Mouse (Mus musculus): ENCODE measurements around the gene Dnah7a. TPM values are rescaled to one million over a fixed set of nuclear protein-coding genes. Genes with fewer than 3 reads are reported as not detected.
"Not testable (repeated sequence)": the region's sequence is repeated elsewhere in the genome, so short reads cannot be mapped to it uniquely, and the experiment has no call there.

The Dnah7a gene
- polyA plus RNA-seq, 1 experiment from 2014 or later = 3.5 TPM

DNA sequence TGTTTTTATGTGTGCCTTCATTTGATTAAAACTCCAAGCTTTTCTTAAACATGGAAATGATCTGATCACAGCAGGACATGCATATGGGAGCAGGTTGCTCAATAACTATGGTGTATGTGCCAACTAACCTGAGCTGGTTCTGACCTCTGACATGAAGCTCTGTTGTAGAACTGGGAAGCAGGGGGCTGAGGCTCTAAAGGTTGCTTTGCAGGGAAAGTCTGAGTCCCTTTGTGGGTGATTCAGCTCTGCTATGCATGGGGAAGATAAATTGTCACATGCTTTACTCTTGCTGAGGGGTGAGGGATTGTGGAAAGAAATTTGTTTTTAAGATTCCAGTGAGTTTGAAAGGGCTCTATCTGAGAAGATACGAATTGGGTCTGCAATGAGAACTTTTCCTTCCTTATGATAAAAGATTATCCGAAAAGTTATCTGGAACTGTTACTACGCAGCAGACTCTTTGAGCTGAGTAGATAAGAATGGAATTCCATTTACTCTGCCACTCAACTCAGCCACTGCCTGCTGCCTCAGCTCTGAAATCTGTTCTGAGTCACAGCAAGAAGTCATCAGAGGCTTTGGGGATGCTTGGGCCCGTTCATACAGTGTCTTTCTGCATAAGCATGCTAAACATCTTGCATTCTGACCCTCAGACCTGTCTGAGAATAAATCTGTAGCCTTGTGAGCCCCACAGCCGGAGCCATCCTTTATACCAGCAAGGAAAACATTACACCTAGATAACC, 22.1 kb upstream of the Dnah7a start:
- no peaks in the 10 kb centered on the region for H3K4me1 ChIP-seq
- H3K4me2 ChIP-seq = no peak overlapping the region
- ATAC-seq (ENCODE audit: insufficient number of reproducible peaks, insufficient read depth, low FRiP score, low TSS enrichment, low read depth) = no peak
- H3K9me3 ChIP-seq = no peaks in the 10 kb centered on the region
- H3K27me3 ChIP-seq = no peaks in the 10 kb centered on the region
- H3K9ac ChIP-seq = no peak overlapping the region
- no peak overlapping the region for H3K27ac ChIP-seq
- WGBS = 78% methylated on average over 5 of the region's 5 CpGs
- H3K4me3 ChIP-seq = no peak overlapping the region
- no peaks in the 10 kb centered on the region for H3K36me3 ChIP-seq

DNA sequence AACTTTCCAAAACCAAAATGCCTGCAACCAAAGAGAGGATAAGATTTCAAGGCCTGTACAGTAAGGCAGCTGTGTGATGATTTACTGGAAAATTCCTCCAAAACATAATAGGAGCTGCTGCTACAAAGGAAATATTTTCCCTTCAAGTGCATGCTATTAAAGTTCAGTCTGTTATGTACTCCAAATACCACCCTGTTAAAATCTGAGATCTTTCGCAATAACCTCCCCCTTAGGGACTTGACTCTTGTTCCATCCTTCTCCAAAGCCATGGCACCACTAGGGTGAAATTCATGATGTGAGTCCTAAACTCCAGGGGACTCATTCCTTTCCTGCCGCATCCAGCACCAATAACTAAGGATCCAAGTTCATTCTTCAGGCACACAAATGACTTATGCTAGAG, 20.3 kb upstream of the Dnah7a start:
- no peak overlapping the region for H3K27ac ChIP-seq
- 81% methylated on average over 2 of the region's 2 CpGs for WGBS
- no peak overlapping the region for H3K4me3 ChIP-seq
- H3K9ac ChIP-seq = no peak overlapping the region
- H3K27me3 ChIP-seq = no peaks in the 10 kb centered on the region
- no peak for ATAC-seq (ENCODE audit: insufficient number of reproducible peaks, insufficient read depth, low FRiP score, low TSS enrichment, low read depth)
- H3K4me1 ChIP-seq = no peaks in the 10 kb centered on the region
- H3K4me2 ChIP-seq = no peak overlapping the region
- no peaks in the 10 kb centered on the region for H3K9me3 ChIP-seq
- no peaks in the 10 kb centered on the region for H3K36me3 ChIP-seq

DNA sequence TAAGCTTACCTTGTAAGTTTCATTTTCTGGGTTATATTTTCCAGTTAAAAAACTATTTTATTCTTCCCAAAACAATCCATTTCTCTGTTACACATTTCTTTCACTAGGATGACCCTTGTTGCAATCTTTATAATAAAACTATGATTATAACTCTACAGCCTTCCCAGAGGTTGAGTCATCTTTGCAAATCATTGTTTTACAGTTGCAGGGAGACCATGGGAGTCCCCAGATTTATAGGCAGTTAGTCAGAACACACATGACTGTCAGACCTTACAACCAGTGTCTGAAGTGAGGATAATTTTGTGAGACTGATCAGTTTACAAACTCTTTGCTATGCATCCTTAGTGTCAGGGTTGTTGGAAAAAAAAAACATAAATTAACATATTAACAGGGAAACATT, 14.8 kb upstream of the Dnah7a start:
- no peaks in the 10 kb centered on the region for H3K4me1 ChIP-seq
- H3K4me2 ChIP-seq = no peak overlapping the region
- H3K9ac ChIP-seq = no peak overlapping the region
- no peaks in the 10 kb centered on the region for H3K27me3 ChIP-seq
- no peak overlapping the region for H3K27ac ChIP-seq
- H3K36me3 ChIP-seq = no peaks in the 10 kb centered on the region
- no peak overlapping the region for H3K4me3 ChIP-seq
- no peak for ATAC-seq (ENCODE audit: insufficient number of reproducible peaks, insufficient read depth, low FRiP score, low TSS enrichment, low read depth)
- no peaks in the 10 kb centered on the region for H3K9me3 ChIP-seq

DNA sequence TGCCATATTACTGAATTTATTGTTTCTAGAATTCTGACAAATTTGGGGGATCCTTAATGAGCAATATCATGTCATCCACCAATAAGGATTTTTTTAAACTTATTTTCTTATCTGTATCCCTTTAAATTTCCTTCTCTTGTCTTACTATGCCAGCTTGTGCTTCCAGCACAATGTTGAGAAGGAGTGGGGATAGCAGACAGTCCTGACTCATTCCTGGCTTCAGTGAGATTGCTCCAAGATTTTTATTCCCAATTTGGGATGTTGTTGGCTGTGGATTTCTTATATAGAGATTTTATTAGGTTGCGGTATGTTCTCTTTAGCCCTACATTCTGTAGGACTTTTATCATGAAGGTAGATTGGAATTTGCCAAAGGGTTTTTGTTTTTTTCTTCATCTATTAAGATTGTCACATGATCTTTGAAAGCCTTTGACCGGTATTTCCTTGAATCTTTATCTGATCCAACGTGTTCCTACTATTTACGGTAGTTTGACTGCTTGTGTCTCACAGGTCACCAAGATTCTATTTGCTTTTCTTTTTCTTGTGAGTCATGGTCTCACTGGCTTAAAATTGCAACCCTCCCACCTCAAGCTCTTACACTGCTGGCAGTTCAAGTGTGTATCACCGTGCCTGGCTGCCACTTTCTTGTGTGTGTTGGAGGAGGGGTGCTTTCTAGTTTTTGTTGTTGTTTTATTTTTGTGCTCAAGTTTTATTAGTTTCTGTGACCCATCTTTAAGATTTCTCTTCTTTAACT, 14.2 kb upstream of the Dnah7a start:
- H3K9me3 ChIP-seq = no peaks in the 10 kb centered on the region
- 65% methylated on average over 5 of the region's 5 CpGs for WGBS
- H3K27me3 ChIP-seq = no peaks in the 10 kb centered on the region
- H3K4me2 ChIP-seq = no peak overlapping the region
- no peak overlapping the region for H3K4me3 ChIP-seq
- H3K36me3 ChIP-seq = no peaks in the 10 kb centered on the region
- H3K9ac ChIP-seq = no peak overlapping the region
- no peak for ATAC-seq (ENCODE audit: insufficient number of reproducible peaks, insufficient read depth, low FRiP score, low TSS enrichment, low read depth)
- no peaks in the 10 kb centered on the region for H3K4me1 ChIP-seq
- H3K27ac ChIP-seq = no peak overlapping the region

DNA sequence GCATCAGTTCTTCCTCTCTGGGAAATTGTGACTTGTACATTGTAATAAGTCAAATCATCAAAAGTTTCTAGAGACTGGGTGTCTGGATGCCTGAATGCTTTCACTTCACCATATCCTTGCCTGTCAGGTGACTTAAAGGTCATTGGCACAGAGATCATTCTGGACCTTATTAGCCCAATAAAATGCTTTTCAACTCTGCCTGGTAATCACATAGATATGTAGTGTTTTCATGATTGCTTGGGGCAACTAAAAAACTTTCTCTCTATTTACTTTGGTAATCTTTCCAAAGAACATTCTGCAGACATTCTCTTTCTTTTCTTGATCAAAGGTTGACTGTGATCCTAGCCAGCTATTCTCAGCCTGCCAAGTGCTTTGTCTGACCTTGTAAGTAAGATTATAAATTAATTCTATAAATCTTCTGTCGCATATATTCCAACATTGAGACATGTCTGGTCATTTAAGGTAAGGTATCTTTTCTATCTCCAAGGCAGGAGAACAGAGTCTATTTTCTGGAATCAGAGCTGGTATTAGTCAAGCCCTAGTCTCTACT, 9.5 kb upstream of the Dnah7a start:
- Histone ChIP-seq H3K9me3 (no peaks in the 10 kb centered on the region), H3K36me3 (no peaks in the 10 kb centered on the region), H3K4me2 (no peak overlapping the region), H3K27me3 (no peaks in the 10 kb centered on the region), H3K4me3 (no peak overlapping the region), H3K9ac (no peak overlapping the region), H3K27ac (no peak overlapping the region), H3K4me1 (peaks cover 3% of the 10 kb centered on the region; the same call in 1 of the 2 replicates)
- ATAC-seq (ENCODE audit: insufficient number of reproducible peaks, insufficient read depth, low FRiP score, low TSS enrichment, low read depth) = no peak
- 79% methylated on average over 1 of the region's 1 CpGs for WGBS

DNA sequence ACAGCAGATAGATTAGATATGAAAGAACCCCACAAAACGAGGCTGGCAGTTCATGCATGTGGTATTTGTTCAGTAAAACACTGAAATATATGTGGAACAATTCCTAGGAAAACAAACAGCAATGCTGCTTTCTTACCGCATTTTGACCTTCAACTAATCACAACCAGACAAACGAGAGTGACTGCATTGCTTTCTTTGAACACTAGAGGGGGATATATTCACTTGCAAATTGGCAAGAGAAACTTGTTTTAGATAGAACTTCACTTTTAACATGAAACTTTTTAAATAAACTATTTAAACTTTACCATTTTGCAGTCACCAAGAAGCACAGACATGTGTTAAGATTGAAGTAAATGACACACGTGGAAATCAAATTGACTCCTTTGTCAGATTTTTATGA, 8.9 kb upstream of the Dnah7a start:
- Histone ChIP-seq H3K36me3 (no peaks in the 10 kb centered on the region), H3K4me1 (peaks cover 3% of the 10 kb centered on the region; the same call in 1 of the 2 replicates), H3K9ac (no peak overlapping the region), H3K9me3 (no peaks in the 10 kb centered on the region), H3K27me3 (no peaks in the 10 kb centered on the region), H3K4me2 (no peak overlapping the region), H3K27ac (0 out of 2 replicates have a peak overlapping the region, but pooled peaks have one; percentile 34), H3K4me3 (no peak overlapping the region)
- 2% methylated on average over 4 of the region's 4 CpGs for whole genome bisulfite sequencing
- ATAC-seq (ENCODE audit: insufficient number of reproducible peaks, insufficient read depth, low FRiP score, low TSS enrichment, low read depth) = no peak

DNA sequence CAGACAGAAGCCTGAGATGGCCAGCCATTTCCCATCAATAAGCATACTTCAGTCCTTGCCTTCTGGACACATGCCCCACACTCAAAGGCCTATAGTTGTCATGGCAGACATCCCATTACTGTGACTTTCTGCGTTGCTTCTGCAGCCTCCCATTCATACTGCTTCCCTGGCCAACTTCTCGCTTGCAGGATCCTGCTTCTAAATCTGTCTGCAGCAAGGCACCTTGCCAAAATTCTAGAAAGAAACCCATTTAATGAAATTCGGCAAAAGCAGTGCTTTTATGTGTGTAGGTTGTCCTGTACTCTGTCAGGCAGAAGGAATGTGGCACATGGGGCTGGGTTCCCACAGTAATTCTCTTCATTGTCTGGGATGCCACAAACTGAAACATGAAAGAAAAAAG, 6.8 kb upstream of the Dnah7a start:
- not testable (repeated sequence) for H3K4me2 ChIP-seq; H3K27ac ChIP-seq; H3K4me3 ChIP-seq; H3K9me3 ChIP-seq; H3K36me3 ChIP-seq; H3K27me3 ChIP-seq; H3K4me1 ChIP-seq; H3K9ac ChIP-seq; ATAC-seq (ENCODE audit: insufficient number of reproducible peaks, insufficient read depth, low FRiP score, low TSS enrichment, low read depth)
- 26% methylated on average over 3 of the region's 3 CpGs for WGBS

DNA sequence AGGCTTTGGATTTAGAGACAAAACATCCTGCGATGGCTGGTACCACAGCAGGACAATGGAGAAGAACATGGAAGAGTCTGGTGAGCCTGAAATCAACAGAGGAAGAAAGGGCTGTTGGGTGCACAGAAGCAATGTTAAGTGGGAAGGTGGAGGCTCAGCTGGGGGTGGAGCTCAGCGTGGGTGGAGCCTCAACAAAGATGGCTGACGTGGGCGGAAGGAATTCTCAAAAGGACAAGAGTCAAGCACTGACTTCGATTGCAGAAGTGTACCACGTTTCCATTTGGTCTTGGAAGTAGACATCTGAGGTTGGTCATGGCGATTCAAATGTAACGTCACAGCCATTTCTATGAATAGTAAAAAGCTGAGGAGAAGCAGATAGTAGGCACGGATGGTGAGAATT, 4.5 kb upstream of the Dnah7a start:
- Histone ChIP-seq H3K9me3 (no peaks in the 10 kb centered on the region), H3K9ac (no peak overlapping the region), H3K4me3 (no peak overlapping the region), H3K36me3 (no peaks in the 10 kb centered on the region), H3K4me2 (no peak overlapping the region), H3K27ac (no peak overlapping the region), H3K27me3 (no peaks in the 10 kb centered on the region), H3K4me1 (peaks cover 15% of the 10 kb centered on the region)
- no peak for ATAC-seq (ENCODE audit: insufficient number of reproducible peaks, insufficient read depth, low FRiP score, low TSS enrichment, low read depth)
- 91% methylated on average over 9 of the region's 9 CpGs for WGBS

DNA sequence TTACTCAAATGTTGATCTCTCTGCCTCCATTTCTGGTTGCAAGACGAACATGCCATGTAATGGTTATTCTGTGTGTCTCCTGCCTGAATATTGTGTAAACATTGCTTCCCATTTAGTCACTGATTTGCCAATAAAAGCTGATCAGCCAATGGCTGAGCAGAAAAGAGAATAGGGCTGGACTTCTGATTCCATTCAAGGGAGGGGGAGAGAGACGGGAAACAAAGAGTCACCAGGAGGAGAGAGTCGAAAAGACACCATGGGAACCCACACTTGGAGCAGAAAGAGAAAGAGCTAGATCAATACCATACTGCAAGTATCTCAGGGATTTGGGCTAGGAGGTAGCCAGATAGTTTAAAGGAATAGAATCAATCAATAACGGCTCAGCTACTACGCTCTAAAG, 3.0 kb upstream of the Dnah7a start:
- H3K27me3 ChIP-seq; H3K36me3 ChIP-seq; H3K27ac ChIP-seq; H3K9ac ChIP-seq; H3K4me3 ChIP-seq; H3K9me3 ChIP-seq; H3K4me2 ChIP-seq; ATAC-seq (ENCODE audit: insufficient number of reproducible peaks, insufficient read depth, low FRiP score, low TSS enrichment, low read depth): not testable (repeated sequence)
- WGBS = 75% methylated on average over 5 of the region's 5 CpGs
- H3K4me1 ChIP-seq = peaks cover 15% of the 10 kb centered on the region

DNA sequence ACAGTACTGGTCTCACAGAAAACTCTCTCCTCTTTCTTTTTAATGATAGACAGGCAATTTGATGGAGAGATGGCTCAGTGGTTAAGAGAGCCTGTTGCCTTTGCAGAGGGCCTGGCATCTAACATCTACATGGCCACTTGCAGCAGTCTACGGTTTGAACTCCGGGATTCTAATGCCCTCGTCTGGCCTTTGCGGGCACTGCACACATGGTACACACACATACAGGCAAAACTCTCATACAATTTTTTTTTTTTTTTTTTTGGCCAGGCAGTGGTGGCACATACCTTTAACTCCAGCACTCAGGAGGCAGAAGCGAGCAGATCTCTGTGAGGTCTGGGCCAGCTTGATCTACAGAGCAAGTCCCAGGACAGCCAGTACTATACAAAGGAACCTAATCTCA, 2.4 kb downstream of the Dnah7a start:
- no peak for ATAC-seq (ENCODE audit: insufficient number of reproducible peaks, insufficient read depth, low FRiP score, low TSS enrichment, low read depth)
- Histone ChIP-seq H3K27me3 (no peaks in the 10 kb centered on the region), H3K27ac (no peak overlapping the region), H3K9me3 (no peaks in the 10 kb centered on the region), H3K36me3 (no peaks in the 10 kb centered on the region), H3K4me3 (no peak overlapping the region), H3K9ac (no peak overlapping the region), H3K4me1 (peaks cover 11% of the 10 kb centered on the region), H3K4me2 (no peak overlapping the region)
- WGBS = 87% methylated on average over 5 of the region's 5 CpGs

DNA sequence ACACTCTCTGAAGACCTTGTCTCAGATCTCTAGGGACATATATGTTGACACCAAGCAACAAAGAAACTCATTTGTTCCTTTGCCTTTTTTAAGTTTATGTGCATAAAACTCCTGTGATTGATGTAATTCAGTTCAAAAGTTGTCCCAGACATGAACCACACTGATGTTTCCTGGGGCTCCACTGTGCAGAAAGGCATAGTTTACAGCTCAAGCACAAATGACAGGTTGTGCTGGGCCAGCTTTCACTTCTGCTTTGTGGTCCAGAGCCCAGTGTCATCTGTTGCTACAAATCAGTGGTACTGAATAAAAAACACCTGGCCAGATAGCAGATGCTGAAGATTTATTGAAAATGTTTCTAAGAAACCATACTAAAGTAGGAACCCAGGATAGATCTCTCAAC, 42.3 kb downstream of the Dnah7a start:
- not testable (repeated sequence) for H3K4me3 ChIP-seq; H3K27me3 ChIP-seq; H3K9ac ChIP-seq; ATAC-seq (ENCODE audit: insufficient number of reproducible peaks, insufficient read depth, low FRiP score, low TSS enrichment, low read depth); H3K4me1 ChIP-seq; H3K36me3 ChIP-seq; H3K9me3 ChIP-seq; H3K27ac ChIP-seq; H3K4me2 ChIP-seq

All from embryonic facial prominence, embryonic 13.5 days (tissue).